Mouse (Mus musculus) megakaryocyte, embryonic 14.5 days (primary cell): Measurements from ENCODE around the gene Klhl32.

ENCODE experiments used
- FLI1 ChIP-seq: IDR thresholded peaks from 2 replicates; pipeline ENCODE4 v1.6.1; 2012; ENCODE audit warnings: low read length, inconsistent platforms, mixed read lengths
- GATA1 ChIP-seq: IDR thresholded peaks from 3 replicates; pipeline ENCODE4 v1.6.1; 2012; ENCODE audit warnings: mixed read lengths, low read length, inconsistent platforms, borderline replicate concordance

- no peak for TF ChIP-seq GATA1
- TF ChIP-seq FLI1 = no peak
These were observed 268.6 kb downstream of the Klhl32 start for GRCm38 (mm10) chr4:24582295-24582694.
